Mouse (Mus musculus) C2C12 (cell line): ENCODE measurements around the gene Pllp. TPM values are rescaled to one million over a fixed set of nuclear protein-coding genes. Genes with fewer than 3 reads are reported as not detected.
A peak's percentile ranks its signal among the peaks of the same experiment; 100 is the strongest.

Experiments
- H3K27me3 ChIP-seq: one replicate; pipeline ENCODE4 v1.6.1; 2011; ENCODE audit not compliant: control insufficient read depth, insufficient read depth, insufficient read length
- H3K36me3 ChIP-seq: one replicate; pipeline ENCODE4 v1.6.1; 2011; ENCODE audit not compliant: control insufficient read depth, insufficient read depth
- H3K4me3 ChIP-seq: one replicate; pipeline ENCODE4 v1.5.1; 2011; ENCODE audit warnings: mild to moderate bottlenecking, control low read depth; ENCODE audit not compliant: poor library complexity, insufficient read depth, severe bottlenecking
- H3K79me2 ChIP-seq: one replicate; pipeline ENCODE4 v1.6.1; 2011; ENCODE audit not compliant: control insufficient read depth, insufficient read depth
- H3K79me3 ChIP-seq: one replicate; pipeline ENCODE4 v1.6.1; 2011; ENCODE audit warnings: low read depth, control low read depth
- H3ac ChIP-seq: one replicate; pipeline ENCODE3; 2011; ENCODE audit warnings: low read depth; ENCODE audit not compliant: control insufficient read depth, insufficient read length
- CEBPB ChIP-seq: IDR thresholded peaks from one replicate; pipeline ENCODE4 v1.6.1; 2011; ENCODE audit warnings: low read depth, mild to moderate bottlenecking, control low read depth, moderate library complexity
- CTCF ChIP-seq: IDR thresholded peaks from one replicate; pipeline ENCODE4 v1.5.1; 2011; ENCODE audit not compliant: control insufficient read depth, insufficient read depth, insufficient read length
- FOSL1 ChIP-seq: IDR thresholded peaks from one replicate; pipeline ENCODE4 v1.8.0; 2011; ENCODE audit warnings: mild to moderate bottlenecking, low read length; ENCODE audit not compliant: poor library complexity, insufficient read depth, severe bottlenecking
- MAX ChIP-seq: IDR thresholded peaks from one replicate; pipeline ENCODE4 v1.6.1; 2011; ENCODE audit warnings: mild to moderate bottlenecking, control low read depth
- MYOD1 ChIP-seq: IDR thresholded peaks from one replicate; pipeline ENCODE4 v1.6.1; 2011; ENCODE audit warnings: low read depth; ENCODE audit not compliant: control insufficient read depth, insufficient read length
- MYOG ChIP-seq: IDR thresholded peaks from one replicate; pipeline ENCODE4 v1.6.1; 2011; ENCODE audit not compliant: control insufficient read depth, insufficient read length; ENCODE audit errors: extremely low read depth
- USF1 ChIP-seq: IDR thresholded peaks from one replicate; pipeline ENCODE4 v1.6.1; 2011; ENCODE audit warnings: low read depth, mild to moderate bottlenecking, control low read depth, moderate library complexity
- polyA plus RNA-seq: library from polyadenylated mRNA; unstranded; fragments of >200 nt; fragmentation: generic; extraction: Trizol; gene quantifications from one replicate; pipeline ENCODE4 v1.2.1, GENCODE M21; 2012; ENCODE audit warnings: missing spikeins

The Pllp gene
- polyA plus RNA-seq, 1 experiment = 0.07 TPM

- no peaks in the 10 kb centered on the region for H3K79me2 ChIP-seq
Observed at GRCm38 (mm10) chr8:94678582-94678981, 17.5 kb downstream of the Pllp start.

GRCm38 (mm10) chr8:94675923-94676322 is 20.2 kb downstream of the Pllp start:
- Histone ChIP-seq H3K27me3 (no peaks in the 10 kb centered on the region), H3K79me3 (no peaks in the 10 kb centered on the region), H3K4me3 (no peak overlapping the region), H3ac (no peak overlapping the region), H3K79me2 (no peaks in the 10 kb centered on the region), H3K36me3 (peaks cover 45% of the 10 kb centered on the region)
- TF ChIP-seq MYOG = no peak
- no peak for TF ChIP-seq CTCF
- TF ChIP-seq USF1 = no peak
- no peak for TF ChIP-seq MYOD1
- no peak for TF ChIP-seq CEBPB
- TF ChIP-seq MAX = no peak
- TF ChIP-seq FOSL1 = no peak

More at GRCm38 (mm10) chr8:94678582-94678981, 17.5 kb downstream of the Pllp start:
- TF ChIP-seq MYOG (no peak), MAX (no peak), CEBPB (no peak), MYOD1 (no peak), FOSL1 (no peak), CTCF (no peak), USF1 (no peak)
- no peaks in the 10 kb centered on the region for H3K79me3 ChIP-seq
- H3ac ChIP-seq = no peak overlapping the region
- H3K36me3 ChIP-seq = peaks cover 18% of the 10 kb centered on the region
- H3K4me3 ChIP-seq = no peak overlapping the region
- no peaks in the 10 kb centered on the region for H3K27me3 ChIP-seq

- TF ChIP-seq MYOD1 (no peak), FOSL1 (no peak), MYOG (no peak), USF1 (no peak), MAX (no peak), CEBPB (no peak), CTCF (no peak)
- Histone ChIP-seq H3K36me3 (peaks cover 56% of the 10 kb centered on the region), H3K79me3 (no peaks in the 10 kb centered on the region), H3K79me2 (peaks cover under 1% of the 10 kb centered on the region), H3K4me3 (no peak overlapping the region), H3ac (no peak overlapping the region), H3K27me3 (no peaks in the 10 kb centered on the region)
Observed at GRCm38 (mm10) chr8:94674384-94674783, 21.7 kb downstream of the Pllp start.

- H3K36me3 ChIP-seq = peaks cover 34% of the 10 kb centered on the region
- peak; percentile 15 for TF ChIP-seq MAX
- no peak for TF ChIP-seq CTCF
- no peak for TF ChIP-seq USF1
- H3K27me3 ChIP-seq = no peaks in the 10 kb centered on the region
- H3ac ChIP-seq = peak within 1 kb of the TSS; percentile 99
- peaks cover 14% of the 10 kb centered on the region for H3K79me3 ChIP-seq
- peaks cover 28% of the 10 kb centered on the region for H3K79me2 ChIP-seq
- H3K4me3 ChIP-seq = peak within 1 kb of the TSS; percentile 89
Observed at GRCm38 (mm10) chr8:94666456-94667308, 29.4 kb downstream of the Pllp start, which contains the start of gene Arl2bp. TSS of gene Arl2bp (plus strand) at chr8:94666600.

- Histone ChIP-seq H3ac (no peak overlapping the region), H3K4me3 (no peak overlapping the region), H3K36me3 (peaks cover 16% of the 10 kb centered on the region), H3K79me2 (peaks cover 28% of the 10 kb centered on the region), H3K27me3 (no peaks in the 10 kb centered on the region), H3K79me3 (peaks cover 14% of the 10 kb centered on the region)
- TF ChIP-seq FOSL1 (no peak), MYOD1 (no peak), CTCF (no peak), CEBPB (no peak), USF1 (no peak), MAX (no peak), MYOG (no peak)
Observed at GRCm38 (mm10) chr8:94664722-94665121, 31.4 kb downstream of the Pllp start.

GRCm38 (mm10) chr8:94660418-94660817 is 35.7 kb downstream of the Pllp start:
- Histone ChIP-seq H3K27me3 (no peaks in the 10 kb centered on the region), H3K79me2 (no peaks in the 10 kb centered on the region), H3K36me3 (peaks cover 17% of the 10 kb centered on the region), H3K4me3 (no peak overlapping the region), H3K79me3 (no peaks in the 10 kb centered on the region), H3ac (no peak overlapping the region)
- TF ChIP-seq FOSL1 (no peak), CTCF (no peak)
